Mouse (Mus musculus) urinary bladder, adult 18-20 months (tissue): Measurements from ENCODE around the gene H60c.
A peak's percentile ranks its signal among the peaks of the same experiment; 100 is the strongest.
"Not testable (repeated sequence)": the region's sequence is repeated elsewhere in the genome, so short reads cannot be mapped to it uniquely, and the experiment has no call there.

Experiments
- DNase-seq, 2 experiments: peaks; one replicate each; pipeline ENCODE4 v3.0.0; 2022; ENCODE audit warnings: low spot score in 2 of 2, mixed read lengths in 2 of 2

The H60c gene

DNA sequence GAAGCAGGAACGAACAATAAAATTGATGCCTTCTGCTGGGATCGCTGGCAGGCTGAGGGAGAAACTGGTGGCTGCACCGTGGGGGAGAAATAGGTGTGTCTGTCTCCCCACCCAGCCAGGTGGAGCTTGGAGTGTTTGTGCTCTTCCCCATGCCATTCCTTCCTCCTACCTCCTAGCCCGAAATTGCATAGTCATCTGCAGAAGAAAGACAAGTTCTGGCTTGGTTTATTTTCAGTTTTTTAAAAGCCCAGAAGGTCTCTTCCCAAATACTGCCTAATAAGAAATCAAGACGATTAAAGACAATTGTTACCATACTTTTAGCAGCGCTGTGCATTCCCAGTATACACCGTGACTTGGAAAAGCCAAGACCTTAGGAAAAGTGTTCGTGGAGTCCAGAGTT lies at the start of gene H60c:
Gene H60c, minus strand, starts transcription at position 101 of the 400 bp plus-strand sequence.
- no peak for DNase-seq

DNA sequence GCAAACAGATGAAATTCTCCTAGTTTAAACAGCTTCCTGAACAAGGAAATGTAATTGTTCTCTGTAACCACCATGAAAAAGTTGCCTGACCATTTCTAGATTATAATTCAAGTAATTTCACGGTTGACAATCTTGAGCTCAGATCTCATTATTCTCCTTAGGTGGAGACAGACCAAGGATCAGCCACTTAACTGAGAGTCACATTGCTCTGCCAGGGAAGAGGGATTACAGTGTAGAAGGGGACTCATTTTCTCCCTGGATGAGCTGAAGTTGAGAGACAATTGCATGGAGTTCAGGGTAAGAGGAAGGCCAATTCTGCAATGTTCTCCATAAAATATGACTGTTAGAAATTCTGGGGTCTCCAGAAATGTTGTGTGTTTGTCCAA lies 41.2 kb upstream of the H60c start:
- DNase-seq, result no peak

DNA sequence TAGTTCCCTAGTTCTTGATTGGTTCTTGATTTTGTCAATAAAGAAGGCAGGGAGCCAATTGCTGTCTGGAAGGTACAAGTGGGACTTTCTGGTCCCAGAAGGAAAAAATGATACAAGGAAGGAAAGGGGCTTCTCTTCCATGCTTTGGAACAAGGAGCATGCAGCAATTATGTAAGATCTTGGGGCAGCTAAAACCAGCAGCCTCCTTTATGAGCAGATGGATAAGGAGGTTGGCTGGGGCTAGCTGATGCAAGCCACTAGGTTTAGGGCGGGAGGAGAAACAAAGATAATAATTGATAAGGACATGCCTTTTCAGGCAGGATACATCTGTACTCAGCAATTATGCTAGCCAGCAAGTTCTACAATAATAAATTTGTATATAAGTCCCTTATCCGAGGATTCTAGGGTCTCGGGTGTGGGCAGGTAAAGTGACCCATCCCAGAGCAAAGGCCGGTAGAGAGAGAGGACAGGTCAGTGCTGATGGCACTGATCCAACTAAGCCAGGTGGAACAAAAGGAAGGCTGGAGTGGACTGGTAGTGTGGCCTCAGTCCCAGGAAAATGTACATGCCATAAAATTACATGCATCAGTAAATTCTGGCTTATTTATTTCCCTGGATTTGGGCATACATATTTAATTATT lies 40.7 kb upstream of the H60c start:
- no peak for DNase-seq

DNA sequence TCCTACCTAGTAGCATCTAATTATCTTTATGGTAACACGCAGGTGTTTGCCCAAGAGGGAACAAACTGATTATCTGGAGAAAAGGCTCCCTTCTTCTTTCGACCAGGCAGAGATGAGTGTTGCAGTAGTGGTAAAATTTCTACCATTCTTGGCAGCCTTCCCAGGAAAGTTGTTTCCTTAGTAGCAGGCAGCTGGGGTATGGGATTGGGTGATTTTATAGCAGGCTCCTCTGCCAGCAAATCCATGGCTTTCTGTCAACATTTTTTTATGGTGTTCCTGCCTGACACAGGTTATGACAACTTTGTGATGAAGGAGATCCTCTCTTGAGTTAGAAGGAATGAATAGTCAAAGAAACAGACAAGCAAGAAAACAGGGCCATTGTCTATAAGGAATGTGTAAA lies 40.2 kb upstream of the H60c start:
- DNase-seq, result no peak

DNA sequence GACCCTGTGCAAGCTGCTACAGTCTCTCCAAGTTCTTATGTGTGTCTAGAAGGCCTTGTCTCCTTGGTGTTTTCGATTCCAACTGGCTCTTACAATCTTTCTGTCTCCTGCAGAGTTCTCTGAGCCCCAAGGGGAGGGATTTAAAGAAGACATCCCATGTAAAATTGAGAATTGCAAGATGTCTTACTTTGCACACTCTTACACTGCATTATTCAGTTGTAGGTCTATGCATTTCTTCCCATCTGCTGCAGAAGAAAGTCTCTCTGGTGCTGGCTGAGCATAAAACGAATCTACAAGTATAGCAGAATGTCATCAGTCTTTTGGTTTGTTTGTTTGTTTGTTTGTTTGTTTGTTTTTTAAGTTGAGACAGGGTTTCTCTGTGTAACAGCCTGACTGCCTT lies 26.4 kb upstream of the H60c start:
- no peak for DNase-seq

DNA sequence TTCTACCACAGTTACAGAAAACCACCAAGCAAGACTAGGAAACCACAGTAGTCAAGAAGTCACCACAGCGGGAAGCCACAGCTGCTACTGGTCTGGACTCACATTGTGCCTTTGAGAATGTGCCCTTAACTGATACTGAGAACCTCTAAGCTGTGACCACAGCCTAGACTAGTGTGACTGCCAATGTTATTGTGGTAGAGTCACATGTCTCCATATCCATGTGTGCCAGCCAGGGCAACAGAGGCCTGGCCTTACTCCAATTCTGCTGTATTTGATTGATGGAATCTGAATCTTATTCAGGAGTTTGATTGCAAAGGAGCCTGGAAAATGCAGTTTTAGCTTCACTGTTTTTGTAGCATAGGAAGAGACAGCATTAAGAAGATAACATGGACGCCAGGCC lies 13.5 kb upstream of the H60c start:
- DNase-seq, result no peak

DNA sequence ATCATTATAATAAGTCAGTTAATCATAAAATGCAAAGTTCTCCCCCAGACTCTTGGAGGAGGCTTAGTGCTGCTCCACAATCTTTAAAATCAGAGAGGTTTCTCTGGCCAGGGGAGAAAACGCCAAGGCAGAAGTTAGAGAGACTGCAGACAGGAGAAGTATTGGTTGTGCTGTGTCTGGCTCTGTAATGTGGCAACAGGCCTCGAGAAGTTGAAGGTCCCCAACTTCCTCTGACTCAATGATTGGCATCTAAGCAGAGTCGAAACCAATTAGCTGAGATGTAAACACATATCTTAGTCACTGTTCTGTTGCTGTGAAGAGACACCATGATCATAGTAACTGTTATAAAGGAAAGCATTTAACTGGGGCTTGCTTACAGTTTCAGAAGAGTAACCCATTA lies 6.5 kb upstream of the H60c start:
- no peak for DNase-seq

DNA sequence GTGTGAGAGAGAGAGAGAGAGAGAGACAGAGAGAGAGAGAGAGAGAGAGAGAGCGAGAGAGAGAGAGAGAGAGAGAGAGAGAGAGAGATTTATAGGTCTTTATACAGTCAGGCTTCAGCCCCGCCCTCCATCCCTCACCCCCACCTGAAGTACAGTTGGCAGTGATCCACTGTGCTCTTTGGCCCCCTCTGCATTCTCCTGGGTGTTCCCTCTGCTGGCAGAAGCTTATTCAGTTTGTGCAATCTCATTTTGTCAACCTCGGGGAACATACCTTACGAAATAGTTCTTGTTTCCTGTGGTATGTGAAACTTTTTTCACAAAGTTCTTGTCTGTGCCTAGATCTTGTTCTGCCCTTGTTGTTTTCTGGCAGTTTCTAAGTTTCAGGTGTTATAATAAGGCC lies 3.5 kb upstream of the H60c start:
- peak in 1 of 2 experiments; percentile 30 for DNase-seq

DNA sequence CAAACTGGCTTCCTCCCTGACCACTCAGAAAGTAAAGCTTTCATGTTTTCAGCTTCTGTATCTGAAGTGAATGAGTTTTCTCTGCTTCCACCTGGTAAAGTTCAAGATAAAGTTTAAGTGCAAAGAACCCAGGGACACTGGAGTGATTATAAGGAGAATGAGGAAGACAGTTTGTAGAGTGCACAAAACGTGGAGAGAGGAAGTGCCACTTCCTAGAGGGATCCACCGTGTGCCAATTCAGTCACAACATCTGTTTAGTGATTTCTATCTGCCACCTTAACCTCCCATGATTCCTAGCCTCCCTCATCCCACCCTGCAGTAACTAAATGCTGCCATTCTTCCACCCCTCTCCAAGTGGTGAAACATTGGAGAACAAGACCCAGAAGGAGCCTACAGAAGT lies 842 bp downstream of the H60c start:
- DNase-seq, result no peak

DNA sequence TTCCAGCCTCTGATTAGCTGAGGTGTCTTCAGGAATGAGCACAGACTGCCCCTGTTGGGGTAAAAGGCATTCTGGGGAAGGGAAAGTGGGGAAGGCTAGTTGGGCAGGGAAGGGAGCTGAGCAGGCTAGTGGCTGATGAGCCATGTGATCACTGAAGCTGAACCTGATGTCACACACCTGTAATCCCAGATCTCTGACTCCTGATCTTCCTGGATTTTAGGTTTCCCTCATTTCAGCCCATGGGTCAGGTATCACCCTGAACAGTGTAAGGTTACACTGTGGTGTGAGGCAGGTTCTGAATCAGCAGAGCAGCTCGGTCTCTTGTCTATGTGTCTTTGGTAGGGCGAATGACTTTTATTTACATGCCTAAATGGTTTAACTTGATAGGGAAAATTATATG lies 4.8 kb downstream of the H60c start:
- DNase-seq, result no peak

DNA sequence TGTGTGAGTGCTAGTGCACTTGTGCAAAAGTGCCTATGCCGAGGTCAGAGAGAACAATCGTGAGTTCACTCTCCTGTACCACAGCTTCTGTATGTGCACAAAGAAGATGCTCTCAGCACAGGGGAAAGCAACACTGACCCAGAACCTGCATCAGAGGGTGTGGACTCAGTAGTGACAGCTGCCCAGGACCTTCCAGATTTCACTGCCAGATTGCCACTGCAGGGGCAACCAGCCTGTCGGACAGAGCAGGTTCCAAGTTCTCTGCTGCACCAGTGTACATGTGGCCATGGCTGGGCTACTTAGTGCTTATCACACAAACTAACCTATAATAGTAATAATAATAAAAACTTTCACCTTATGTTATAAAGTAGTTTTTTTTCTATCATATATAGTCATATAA lies 10.2 kb downstream of the H60c start:
- no peak for DNase-seq

DNA sequence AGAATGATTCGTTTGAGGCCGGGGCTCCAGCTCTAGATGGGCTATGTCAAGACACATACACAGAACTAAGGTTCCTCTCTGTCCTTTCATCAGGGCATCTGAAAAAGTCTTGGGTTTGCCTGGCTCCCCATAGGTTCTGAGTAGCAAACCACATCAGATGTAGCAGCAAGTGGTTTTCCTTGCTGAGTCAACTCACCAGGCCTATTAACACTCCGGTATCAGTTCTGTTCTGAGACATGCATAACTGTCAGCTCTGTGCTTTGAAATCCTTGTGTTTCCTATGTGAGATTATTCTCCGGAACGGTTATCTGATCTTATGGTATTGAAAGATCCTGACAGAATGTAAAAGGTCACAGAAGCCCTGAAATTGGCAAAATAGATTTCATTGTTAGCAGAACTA lies 29.1 kb downstream of the H60c start:
- not testable (repeated sequence) for DNase-seq

DNA sequence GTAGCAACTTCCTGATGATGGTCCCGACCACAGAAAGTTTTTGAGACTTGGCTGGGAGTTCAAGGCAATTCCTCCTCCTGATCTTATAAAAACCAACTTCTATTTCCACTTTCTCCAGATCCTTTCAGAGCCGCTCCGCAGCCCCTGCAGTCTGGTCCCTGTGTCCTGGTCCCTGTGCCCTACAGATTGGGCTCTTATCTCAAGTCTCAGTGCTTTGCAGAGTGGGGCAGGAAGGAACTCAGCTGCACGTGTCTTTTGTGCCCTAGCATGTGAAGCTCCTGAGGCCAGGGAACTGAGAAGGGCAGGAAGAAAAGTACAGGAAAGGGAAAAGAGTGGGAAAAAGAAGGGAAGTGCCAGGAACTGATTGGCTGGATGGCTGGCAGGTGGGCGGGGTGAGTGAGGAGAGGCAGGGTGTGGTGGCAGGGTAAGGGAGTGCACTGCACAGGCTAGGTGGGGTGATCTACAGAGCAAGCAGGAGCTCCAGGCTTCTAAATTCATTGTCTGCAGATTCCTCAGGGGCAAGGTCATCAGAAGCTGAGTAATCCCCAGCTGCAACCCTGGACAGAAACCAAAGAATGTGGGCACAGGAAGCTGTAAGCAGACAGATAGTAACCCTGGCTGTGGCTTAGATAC lies 30.8 kb downstream of the H60c start:
- DNase-seq, result no peak

DNA sequence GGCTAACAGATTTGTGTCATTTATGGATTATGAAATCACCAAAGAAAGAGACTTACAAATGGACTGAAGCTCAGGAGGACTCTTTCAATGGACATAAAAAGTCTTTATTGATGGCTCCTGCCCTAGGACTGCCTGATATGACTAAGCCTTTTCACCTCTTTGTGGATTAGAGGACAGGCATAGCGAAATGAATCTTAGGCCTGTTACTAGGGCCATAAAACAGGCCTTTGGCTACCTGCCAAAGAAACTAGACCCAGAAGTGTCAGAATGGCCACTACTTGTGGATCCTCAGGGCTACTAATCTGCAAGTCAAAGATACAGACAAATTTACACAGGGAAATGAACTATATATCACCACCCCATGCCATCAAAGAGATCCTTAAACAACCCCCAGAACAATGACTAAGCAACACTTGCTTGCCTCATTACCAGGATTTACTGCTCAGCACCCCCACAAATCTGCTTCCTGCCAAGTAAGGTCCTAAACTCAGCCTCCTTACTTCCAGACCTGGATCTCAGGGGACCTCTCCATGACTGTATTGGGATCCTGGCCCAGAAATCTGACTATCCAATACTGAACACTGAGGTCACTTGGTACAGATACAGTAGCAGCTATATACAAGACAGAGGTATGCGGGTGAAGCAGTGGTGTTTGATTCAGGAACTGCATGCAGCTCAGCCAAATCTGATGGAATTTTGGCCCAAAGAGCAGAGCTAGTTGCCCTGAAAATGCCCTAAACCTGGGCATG lies 39.0 kb downstream of the H60c start:
- no peak for DNase-seq
